Mouse (Mus musculus): ENCODE measurements around the gene Ubxn4.

DNA sequence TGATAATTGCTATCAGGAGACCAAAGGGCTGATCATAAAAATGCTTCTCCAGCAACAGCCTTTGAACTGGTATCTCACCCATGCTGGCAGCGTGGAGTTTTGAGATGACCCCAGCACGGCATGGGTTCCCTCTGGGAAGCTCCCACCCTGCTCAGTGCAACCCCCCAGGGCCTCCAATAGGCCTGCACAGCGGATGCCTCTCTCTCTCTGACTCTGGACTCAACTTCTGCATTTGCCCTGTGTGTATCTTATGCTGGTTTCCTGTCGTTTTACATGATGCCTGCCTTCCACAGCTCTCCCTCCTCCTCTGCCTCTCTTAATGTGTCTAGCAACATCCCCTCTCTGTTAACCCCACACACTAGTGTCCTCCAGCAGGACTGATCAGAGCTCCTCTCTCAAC is 70.9 kb downstream of the Ubxn4 start:
- no peak for TF ChIP-seq POLR2A (IDR thresholded peaks at IDR 0.05; ENCODE audit: borderline replicate concordance, extremely low read depth, low read depth, low read length)
- no peak for TF ChIP-seq CTCF (IDR thresholded peaks at IDR 0.05; ENCODE audit: insufficient read depth, low read length)

Measured in lung, adult 2 months (tissue).